ENCODE assay signal across 25 mouse cellular contexts in genomic region chr2:145117762-145118161, GRCm38 (mm10).
"Had no signal": no experiment of that assay in that cellular context is flagged by ENCODE, and none has a peak within 500 bp of the region (broad histone marks: within the 10 kb centered on the region; RNA-seq: fewer than 3 reads in every experiment).

No protein-coding gene starts in this region.

- H3K4me1 ChIP-seq: intestine, embryonic 15.5 days; kidney, embryonic 15.5 days; limb, embryonic 12.5 days; limb, embryonic 15.5 days; megakaryocyte, embryonic 14.5 days; midbrain, embryonic 10.5 days; midbrain, embryonic 13.5 days; neural tube, embryonic 13.5 days had no signal

- H3K9ac ChIP-seq: intestine, embryonic 15.5 days; kidney, embryonic 15.5 days; limb, embryonic 12.5 days; limb, embryonic 15.5 days; liver, embryonic 14.5 days; liver, postnatal 0 days; lung, embryonic 14.5 days; midbrain, embryonic 13.5 days; neural tube, embryonic 13.5 days had no signal

- ATAC-seq: intestine, embryonic 15.5 days; liver, postnatal 0 days; lung, postnatal 0 days; midbrain, embryonic 13.5 days; midbrain, embryonic 16.5 days had no signal

- H3K9me3 ChIP-seq: intestine, embryonic 15.5 days; kidney, embryonic 15.5 days; limb, embryonic 12.5 days; limb, embryonic 15.5 days; midbrain, embryonic 10.5 days; midbrain, embryonic 13.5 days; neural tube, embryonic 13.5 days had no signal

- H3K27ac ChIP-seq: intestine, embryonic 15.5 days; kidney, embryonic 15.5 days; limb, embryonic 12.5 days; limb, embryonic 15.5 days; liver, embryonic 14.5 days; macrophage; midbrain, embryonic 10.5 days; midbrain, embryonic 13.5 days; neural tube, embryonic 13.5 days; stomach, postnatal 0 days had no signal

- H3K36me3 ChIP-seq: intestine, embryonic 15.5 days; kidney, embryonic 15.5 days; limb, embryonic 12.5 days; limb, embryonic 15.5 days; midbrain, embryonic 10.5 days; midbrain, embryonic 13.5 days; neural tube, embryonic 13.5 days had no signal

- H3K4me3 ChIP-seq: intestine, embryonic 15.5 days; kidney, embryonic 15.5 days; limb, embryonic 12.5 days; limb, embryonic 15.5 days; megakaryocyte, embryonic 14.5 days; midbrain, embryonic 10.5 days; midbrain, embryonic 13.5 days; myocyte; neural tube, embryonic 13.5 days had no signal

- H3K4me2 ChIP-seq: intestine, embryonic 15.5 days; kidney, embryonic 15.5 days; limb, embryonic 12.5 days; limb, embryonic 15.5 days; liver, embryonic 11.5 days; lung, embryonic 14.5 days; midbrain, embryonic 13.5 days; neural tube, embryonic 13.5 days had no signal

- H3K27me3 ChIP-seq: intestine, embryonic 15.5 days; kidney, embryonic 15.5 days; limb, embryonic 12.5 days; limb, embryonic 15.5 days; midbrain, embryonic 13.5 days; neural tube, embryonic 13.5 days had no signal

- DNase-seq: kidney, adult 11 months; kidney, adult 8-10 months; kidney, postnatal 10 days; kidney, postnatal 36 days; left cerebral cortex, postnatal 4 days; liver, postnatal 0 days; lung, embryonic 14.5 days; retina, postnatal 1 day; right cerebral cortex, postnatal 4 days; thymus, postnatal 25 days had no signal
